Mouse (Mus musculus) lung, postnatal 4 days (tissue): ENCODE measurements at regions not wholly inside any gene's neighbourhood (a gene's known extent, or its start where the extent isn't known, plus 50 kb on each side); places are given as distances from the start of the nearest gene placed in this dataset.

Experiments used
- DNase-seq, 2 experiments: peaks; one replicate each; pipeline ENCODE4 v3.0.0; 2021

- no peak for DNase-seq
These were observed 210.5 kb upstream of the A1bg start for GRCm38 (mm10) chr15:61133316-61133715.

GRCm38 (mm10) chr15:61127971-61128370 is 205.2 kb upstream of the A1bg start:
- DNase-seq = no peak

DNA sequence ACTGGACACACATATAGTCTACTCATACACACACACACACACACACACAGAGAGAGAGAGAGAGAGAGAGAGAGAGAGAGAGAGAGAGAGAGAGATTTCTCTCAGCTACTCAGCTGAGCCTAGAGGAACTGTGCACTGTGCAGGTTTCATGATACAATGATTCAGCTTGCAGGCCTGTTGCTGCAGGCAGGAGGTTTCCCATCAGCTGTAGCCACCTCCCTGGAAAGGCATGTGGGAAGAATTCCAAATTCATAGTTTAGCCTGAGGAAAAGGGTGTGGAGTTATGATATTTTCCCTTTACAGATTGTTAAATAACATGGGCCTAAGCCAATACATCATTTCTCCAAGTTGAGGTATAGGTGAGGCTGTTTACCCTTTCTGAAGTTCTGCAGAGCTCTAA is 204.3 kb upstream of the A1bg start:
- no peak for DNase-seq

DNA sequence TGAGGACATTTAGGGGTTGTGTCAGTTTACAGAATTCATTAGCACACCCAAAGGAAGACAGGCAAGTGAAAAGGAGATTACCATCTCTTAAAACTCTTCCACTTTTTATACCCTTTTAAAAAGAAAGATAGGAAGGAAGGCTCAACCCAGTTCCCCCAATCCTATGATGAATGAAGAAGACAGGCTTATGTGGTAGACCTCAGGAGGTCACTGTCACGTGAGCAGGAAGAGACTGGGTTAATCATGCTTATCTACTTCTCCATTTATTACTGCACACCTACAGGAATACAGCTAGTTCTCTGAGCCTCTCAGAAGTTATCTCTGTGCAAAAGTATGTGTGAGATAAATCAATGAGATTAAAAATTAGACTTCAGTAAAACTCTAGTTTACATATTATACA is 194.1 kb upstream of the A1bg start:
- no peak for DNase-seq

DNA sequence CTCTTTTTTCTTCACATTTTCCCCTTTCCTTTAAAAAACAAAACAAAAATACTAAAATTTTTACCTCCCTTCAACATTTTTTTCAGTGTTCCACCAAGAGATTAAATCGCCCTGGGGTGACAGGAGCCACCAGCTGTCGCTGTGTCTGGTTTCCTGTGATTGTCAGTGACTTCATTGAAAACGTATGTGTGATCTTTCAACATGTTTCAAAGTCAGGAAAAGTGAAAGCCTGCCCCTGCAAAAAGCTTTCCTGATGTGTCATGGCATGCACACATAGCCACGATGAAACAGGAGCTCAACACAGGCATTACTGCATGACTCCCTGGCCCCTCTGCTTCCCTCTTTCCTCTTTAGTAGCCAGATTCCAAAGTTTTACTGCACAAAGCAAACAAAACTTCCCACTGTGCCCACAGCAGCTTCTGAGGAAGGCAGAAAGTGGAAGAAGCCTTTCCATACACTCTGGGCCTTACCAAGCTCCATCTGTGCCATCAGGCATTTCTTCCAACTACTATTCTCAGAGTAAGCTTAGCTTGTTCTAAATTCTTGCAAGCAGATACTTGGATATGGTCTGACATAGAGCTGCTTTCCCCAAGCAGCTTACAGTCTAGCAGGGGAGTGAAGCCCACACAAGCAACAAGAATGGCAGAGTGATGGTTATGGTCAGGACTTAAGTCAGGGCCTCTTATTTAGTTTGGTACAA is 186.8 kb upstream of the A1bg start:
- peak in 1 of 2 experiments; percentile 22 for DNase-seq

DNA sequence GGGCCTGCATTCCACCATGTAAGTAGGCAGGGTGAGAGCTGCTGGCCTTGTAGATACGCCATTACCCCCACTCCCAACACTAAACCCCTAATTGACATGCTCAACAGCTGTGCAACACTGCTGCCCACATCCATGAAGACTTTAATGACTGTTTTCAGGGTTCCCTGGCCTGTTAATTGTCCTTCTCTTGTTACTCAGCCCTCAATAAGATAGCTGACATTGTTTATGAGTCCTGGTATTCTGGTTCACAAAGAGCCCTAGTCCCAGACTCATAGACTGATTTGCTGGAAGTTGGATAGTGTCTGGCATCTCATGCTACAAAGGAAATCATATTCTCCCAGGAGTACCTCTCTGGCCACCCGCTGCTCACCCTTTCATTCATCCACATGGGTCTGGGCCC is 186.1 kb upstream of the A1bg start:
- no peak for DNase-seq

DNA sequence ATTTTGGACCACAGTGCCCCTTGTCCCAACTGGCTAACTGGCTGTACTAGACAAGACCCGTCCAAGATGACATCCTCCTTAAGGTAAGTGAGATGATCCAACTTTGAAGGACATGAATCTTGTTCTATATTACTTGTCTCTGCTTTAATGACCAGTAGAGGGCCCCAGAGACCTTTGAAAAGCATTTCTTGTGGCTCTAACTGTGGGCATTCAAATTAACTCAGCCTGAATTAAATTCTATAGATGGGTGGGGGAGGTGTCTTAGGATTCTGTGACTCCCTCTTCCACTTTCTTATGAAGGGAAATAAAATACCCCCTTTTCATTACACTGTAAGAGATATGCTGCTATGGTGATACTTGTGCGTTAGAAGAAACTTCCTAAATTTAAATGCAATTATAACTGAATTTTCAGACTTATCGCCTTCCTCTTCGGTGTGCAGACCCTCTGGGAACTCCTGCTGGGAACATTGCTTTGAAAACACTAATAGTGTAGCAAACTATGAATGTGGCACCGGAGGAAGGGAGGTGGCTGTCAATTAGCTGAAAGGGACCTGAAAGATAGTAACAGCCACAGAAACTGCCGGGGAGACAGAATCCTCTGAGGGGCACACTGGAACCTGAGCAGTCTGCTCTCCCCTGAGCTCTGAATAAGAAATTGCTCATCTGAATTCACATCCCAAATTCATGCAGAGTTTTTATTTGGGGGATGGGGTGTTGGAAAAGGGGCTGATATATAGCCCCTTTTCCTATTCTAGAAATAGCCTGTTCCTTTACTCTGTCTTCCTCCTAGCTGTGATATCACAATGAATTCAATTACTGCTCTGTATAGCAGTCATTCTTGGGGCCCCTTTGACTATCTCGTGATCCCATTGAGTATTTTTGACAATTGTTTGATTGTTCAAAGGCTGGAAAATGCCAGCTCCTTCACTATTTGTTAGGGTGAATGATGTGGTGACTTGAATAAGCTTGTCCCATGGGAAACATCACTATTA is 179.9 kb upstream of the A1bg start:
- peak in 1 of 2 experiments; percentile 45 for DNase-seq

DNA sequence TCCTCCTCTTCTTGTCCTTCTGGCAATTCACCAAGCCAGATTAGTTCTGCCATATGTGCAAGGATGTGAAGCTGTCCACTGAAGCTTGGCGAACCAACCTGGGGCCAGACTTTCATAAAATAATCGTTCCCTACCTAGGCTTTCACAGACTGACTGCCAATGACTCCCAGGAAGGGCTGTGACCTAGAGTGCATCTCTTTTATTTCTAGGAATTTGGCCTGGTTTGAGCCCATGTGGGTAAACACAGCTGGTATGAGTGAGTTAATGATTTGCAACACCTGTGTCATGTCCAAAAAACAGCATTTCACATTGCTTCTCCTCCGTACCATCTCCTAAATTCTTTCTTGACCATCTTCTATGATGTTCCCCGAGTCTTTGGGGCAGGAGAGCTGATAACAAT is 178.0 kb upstream of the A1bg start:
- DNase-seq = no peak

DNA sequence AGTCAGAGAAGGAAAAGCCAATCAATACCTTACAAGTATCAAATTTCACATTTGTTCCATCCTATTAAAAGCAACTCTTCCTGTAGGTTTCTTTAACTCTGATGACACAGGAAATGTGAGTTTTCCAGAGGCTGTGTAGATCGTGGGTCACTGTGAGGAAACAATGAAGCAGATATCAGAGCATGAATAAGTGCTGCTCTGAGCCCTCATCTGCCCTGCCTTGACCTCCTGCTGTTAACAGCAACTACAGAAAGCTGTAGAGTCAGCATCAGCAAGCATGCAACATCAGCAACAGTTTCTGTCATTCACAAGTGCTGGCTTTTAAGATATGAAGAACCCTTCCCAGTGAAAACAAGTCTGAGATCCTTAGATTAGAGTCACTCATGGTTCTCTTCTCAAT is 176.2 kb upstream of the A1bg start:
- no peak for DNase-seq

DNA sequence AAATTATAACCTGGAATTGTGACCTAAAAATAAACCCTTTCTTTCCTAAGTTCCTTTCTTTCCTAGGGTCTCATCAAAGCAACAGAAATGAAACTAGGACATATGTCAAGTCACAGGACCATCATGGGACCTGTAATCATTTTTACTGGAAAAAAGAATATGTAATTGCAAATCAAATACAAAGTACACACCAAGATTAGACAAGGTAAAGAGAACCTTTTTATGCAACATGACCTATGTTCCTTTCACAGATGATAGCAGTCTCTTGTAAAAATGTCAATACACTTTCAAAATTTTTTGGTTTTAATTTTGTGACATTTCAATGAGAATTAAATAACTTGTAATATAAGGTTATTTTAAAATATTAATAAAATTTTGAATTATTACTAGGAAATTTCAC is 175.7 kb upstream of the A1bg start:
- DNase-seq = no peak

DNA sequence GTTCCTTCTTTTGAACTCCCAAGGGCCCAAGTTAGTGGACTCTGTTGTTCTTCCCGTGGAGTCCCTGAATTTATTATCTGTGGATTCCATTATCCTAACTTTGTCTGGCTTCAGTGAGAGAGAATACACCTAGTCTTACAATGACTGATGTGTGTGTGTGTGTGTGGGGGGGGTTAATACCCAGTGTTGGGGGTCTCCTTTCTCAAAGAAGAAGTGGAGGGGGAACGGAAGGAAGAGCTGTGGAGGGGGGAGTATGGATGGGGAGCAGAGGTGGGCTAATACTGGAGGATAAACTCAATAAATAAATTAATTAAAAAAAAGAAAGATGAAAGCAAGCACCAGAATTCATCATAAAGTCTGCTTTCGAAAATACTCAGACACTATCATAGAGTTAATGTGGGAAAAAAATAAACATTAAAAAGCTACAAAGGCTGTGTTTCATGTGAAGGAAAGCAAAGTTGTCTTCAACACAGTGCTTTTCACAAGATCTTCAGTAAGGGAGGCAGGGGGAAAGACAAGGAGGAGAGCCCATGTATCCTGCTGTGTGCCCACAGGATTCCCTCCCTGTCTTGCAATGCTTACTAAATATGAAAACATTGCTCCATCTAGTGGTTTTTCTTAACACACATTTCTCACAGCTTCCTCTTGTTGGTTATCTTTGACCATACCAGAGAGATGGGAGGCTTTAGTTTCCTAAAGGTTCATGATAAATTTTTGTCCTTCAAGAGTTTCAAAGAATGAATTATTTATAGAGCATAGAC is 173.4 kb upstream of the A1bg start:
- DNase-seq = no peak

- DNase-seq = no peak
These were observed 132.3 kb upstream of the A1bg start for GRCm38 (mm10) chr15:61055017-61055609.

DNA sequence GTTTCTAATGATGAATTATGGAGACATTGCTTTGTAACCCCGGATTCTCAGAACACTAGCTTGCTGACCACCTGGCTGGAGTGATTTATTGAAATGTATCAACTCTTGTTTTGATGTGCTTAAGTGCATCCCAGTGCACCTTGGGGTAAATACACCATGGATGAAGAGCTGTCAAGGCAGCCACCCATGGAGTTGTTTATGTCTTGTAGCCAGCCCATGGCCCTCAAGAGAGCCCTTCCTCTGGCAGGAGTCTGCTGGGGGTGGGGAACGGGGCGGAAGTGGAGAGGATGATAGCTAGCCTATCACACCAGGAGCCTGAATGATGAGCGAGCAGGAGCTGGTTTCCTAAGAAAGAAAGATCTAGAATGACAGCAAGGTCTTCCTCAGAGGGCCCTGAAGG is 128.6 kb upstream of the A1bg start:
- no peak for DNase-seq

- DNase-seq = no peak
These were observed 86.7 kb upstream of the A1bg start for GRCm38 (mm10) chr15:61009509-61009908.

DNA sequence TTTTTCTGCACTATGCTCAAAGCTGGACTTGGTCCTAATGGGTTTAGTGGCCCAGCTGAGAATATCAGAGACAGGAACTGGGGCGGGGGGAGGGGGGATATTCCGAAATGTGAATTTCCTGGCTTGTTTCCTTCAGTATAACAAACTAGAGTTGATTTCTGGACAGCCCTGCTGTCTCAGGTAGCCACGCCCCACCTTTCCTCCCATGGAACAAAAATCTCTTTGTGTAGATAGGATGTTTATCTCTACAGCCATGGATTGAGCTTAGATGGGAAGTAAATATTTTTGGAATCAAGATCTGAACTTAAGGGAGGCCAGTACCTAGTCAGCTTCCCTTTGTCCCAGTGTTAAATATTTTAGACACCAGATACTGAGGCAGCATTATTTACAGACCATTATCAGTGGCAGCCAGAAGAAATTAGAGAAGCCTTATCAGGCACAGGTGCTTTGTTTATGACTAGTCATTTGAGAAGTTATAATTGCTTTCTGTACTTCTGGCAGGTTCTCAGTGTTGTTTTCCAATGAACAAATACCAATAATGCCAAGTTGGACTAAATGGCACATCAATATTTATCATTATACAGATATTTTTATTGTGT is 84.7 kb upstream of the A1bg start:
- peak; percentile 24 to 61 for DNase-seq

DNA sequence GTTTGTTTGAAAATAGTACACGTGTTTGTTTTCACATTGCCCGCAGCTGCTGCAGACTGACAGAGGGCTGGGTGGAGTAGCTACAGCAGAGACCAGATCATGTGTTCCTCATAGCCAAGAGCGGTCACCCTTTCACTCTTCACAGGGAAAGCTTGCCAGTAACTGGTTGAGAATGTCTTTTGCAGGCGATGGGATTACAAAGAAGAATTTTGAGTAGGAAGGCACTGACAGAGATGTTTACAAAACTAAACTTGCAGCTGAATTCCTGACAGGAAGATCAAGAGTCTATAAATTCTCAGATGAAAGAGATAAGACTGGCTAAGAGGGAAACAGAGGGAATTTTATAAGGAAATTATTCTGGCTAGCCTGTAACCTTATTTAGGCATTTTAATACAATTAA is 83.8 kb upstream of the A1bg start:
- peak; percentile 24 to 59 for DNase-seq

- no peak for DNase-seq
These were observed 71.3 kb upstream of the A1bg start for GRCm38 (mm10) chr15:60993971-60994690.

DNA sequence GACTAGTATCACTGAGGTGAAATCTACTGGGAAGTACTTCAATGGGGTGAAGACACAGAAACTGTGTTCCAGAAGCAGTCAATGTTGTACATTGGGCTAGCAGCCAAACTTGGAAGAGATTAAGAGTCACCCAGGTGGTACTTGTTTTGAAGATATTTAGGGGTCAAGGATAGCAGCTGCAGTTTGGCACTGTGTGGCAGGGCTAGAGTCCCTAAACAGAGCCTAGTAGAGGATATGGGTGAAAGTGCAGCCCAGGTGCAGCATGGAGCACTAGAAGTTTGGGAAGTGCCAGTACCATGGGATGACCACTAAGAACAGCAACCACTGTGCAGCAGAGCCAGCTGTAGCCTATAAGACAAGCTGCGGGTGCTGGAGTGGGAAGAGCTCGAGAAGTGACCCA is 70.6 kb upstream of the A1bg start:
- no peak for DNase-seq

DNA sequence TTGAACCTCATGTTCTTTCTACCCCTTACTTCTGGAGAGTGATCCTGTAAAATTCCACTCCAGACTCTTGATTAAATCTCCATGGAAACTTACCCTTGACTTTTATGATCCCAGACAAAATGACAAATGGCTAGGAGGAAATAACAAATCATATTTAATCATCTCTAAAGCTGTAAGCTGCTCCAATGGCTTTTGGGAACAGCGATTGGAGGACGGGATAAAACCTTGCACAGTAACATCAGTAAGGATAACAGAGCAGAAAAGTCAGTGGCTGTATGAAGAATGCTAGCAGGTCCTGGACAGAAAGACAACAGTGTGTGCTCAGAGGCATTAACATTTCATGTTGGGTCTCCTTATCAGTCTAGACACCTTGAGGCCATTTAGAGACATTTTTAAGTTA is 59.8 kb upstream of the A1bg start:
- no peak for DNase-seq
